Mouse (Mus musculus) heart, adult 2 months (tissue): ENCODE results near the gene Foxc2.

Experiments used
- CTCF ChIP-seq: fragments of 200-600 bp; IDR thresholded peaks from 2 replicates; pipeline ENCODE4 v1.8.1; 2022; ENCODE audit warnings: antibody characterized with exemption, mild to moderate bottlenecking, moderate library complexity
- EP300 ChIP-seq: fragments of 200-500 bp; IDR thresholded peaks from 2 replicates; pipeline ENCODE4 v1.6.1; 2011; ENCODE audit warnings: low read depth, low read length, control low read depth; ENCODE audit not compliant: insufficient read depth
- POLR2A ChIP-seq: fragments of 200-500 bp; IDR thresholded peaks from 2 replicates; pipeline ENCODE4 v1.6.1; 2011; ENCODE audit warnings: mild to moderate bottlenecking, low read depth, low read length, control low read depth; ENCODE audit not compliant: insufficient read depth

- TF ChIP-seq POLR2A (no peak), CTCF (no peak), EP300 (no peak)
Measured at GRCm38 (mm10) chr8:121134102-121134501, 18.1 kb downstream of the Foxc2 start.
